In genomic region chr14:46357696-46358095, GRCm38 (mm10) we compare ENCODE assay signal across 25 mouse cellular contexts. TPM values are rescaled to one million over a fixed set of nuclear protein-coding genes. Genes with fewer than 3 reads are reported as not detected.
A peak's percentile ranks its signal among the peaks of the same experiment; 100 is the strongest.
DNase-seq lines count a peak whose midpoint lies in the region; ATAC-seq and TF ChIP-seq lines count a peak whose summit lies in the region.
"Had no signal": no experiment of that assay in that cellular context is flagged by ENCODE, and none has a peak within 500 bp of the region (broad histone marks: within the 10 kb centered on the region; RNA-seq: fewer than 3 reads in every experiment).

No protein-coding gene starts in this region.

- TF ChIP-seq CTCF in Patski (IDR thresholded peaks at IDR 0.05) = no peak

- no peak overlapping the region for H3K4me3 ChIP-seq in heart, embryonic 12.5 days
- H3K4me3 ChIP-seq in midbrain, embryonic 11.5 days (ENCODE audit: low read depth, low read length) = no peak overlapping the region
- H3K4me3 ChIP-seq in midbrain, embryonic 13.5 days (replicated peaks) = no peak overlapping the region
- H3K4me3 ChIP-seq: embryonic facial prominence, embryonic 10.5 days; embryonic facial prominence, embryonic 12.5 days; forebrain, embryonic 13.5 days; forebrain, embryonic 15.5 days had no signal

- POLR2A ChIA-PET in Patski (lab: Charles Lee) = interaction anchor here (1.0 kb wide), 1 partner anchor 19 kb away, joined by 3 read pairs; no protein-coding TSS in a partner anchor

- H3K4me1 ChIP-seq in heart, embryonic 12.5 days (replicated peaks) = peaks cover 4% of the 10 kb centered on the region; the same call in 1 of the 2 replicates
- H3K4me1 ChIP-seq in midbrain, embryonic 11.5 days (ENCODE audit: control insufficient read depth, insufficient read depth, low read length) = no peaks in the 10 kb centered on the region
- H3K4me1 ChIP-seq in midbrain, embryonic 13.5 days (replicated peaks) = no peaks in the 10 kb centered on the region
- H3K4me1 ChIP-seq: embryonic facial prominence, embryonic 10.5 days; embryonic facial prominence, embryonic 12.5 days; forebrain, embryonic 13.5 days; forebrain, embryonic 15.5 days had no signal

- CTCF ChIA-PET in Patski (lab: Charles Lee) = no interaction called here

- H3K4me2 ChIP-seq in heart, embryonic 12.5 days = no peak overlapping the region
- H3K4me2 ChIP-seq in midbrain, embryonic 11.5 days = no peak overlapping the region
- H3K4me2 ChIP-seq in midbrain, embryonic 13.5 days (replicated peaks) = no peak overlapping the region
- H3K4me2 ChIP-seq: embryonic facial prominence, embryonic 12.5 days; forebrain, embryonic 13.5 days; forebrain, embryonic 15.5 days had no signal

- H3K9me3 ChIP-seq in heart, embryonic 12.5 days (replicated peaks) = no peaks in the 10 kb centered on the region
- no peaks in the 10 kb centered on the region for H3K9me3 ChIP-seq in midbrain, embryonic 11.5 days (ENCODE audit: control insufficient read depth, low read length)
- H3K9me3 ChIP-seq in midbrain, embryonic 13.5 days = no peaks in the 10 kb centered on the region
- H3K9me3 ChIP-seq: embryonic facial prominence, embryonic 10.5 days; embryonic facial prominence, embryonic 12.5 days; forebrain, embryonic 13.5 days; forebrain, embryonic 15.5 days had no signal

- H3K27me3 ChIP-seq in heart, embryonic 12.5 days (replicated peaks) = no peaks in the 10 kb centered on the region
- no peaks in the 10 kb centered on the region for H3K27me3 ChIP-seq in midbrain, embryonic 11.5 days (ENCODE audit: control insufficient read depth, insufficient read depth, low read length)
- no peaks in the 10 kb centered on the region for H3K27me3 ChIP-seq in midbrain, embryonic 13.5 days
- no peaks in the 10 kb centered on the region for H3K27me3 ChIP-seq in Patski
- H3K27me3 ChIP-seq: embryonic facial prominence, embryonic 12.5 days; forebrain, embryonic 13.5 days; forebrain, embryonic 15.5 days had no signal

- no peak for DNase-seq in heart, adult 8-10 months (ENCODE audit: low spot score)
- peak; percentile 59 for DNase-seq in midbrain, embryonic 11.5 days (ENCODE audit: low spot score, missing footprints)
- peak; percentile 28 for DNase-seq in Patski (ENCODE audit: low read depth, low spot score)
- DNase-seq in kidney, adult 18-20 months = no peak
- DNase-seq: adrenal gland, adult 2 months; adrenal gland, postnatal 10 days; adrenal gland, postnatal 36 days; cerebellum, adult 11-12 months; cerebellum, adult 2 months; cerebellum, adult 9-10 months; cerebellum, postnatal 10 days; cerebellum, postnatal 25 days; forebrain, postnatal 0 days had no signal

- H3K36me3 ChIP-seq in heart, embryonic 12.5 days = no peaks in the 10 kb centered on the region
- H3K36me3 ChIP-seq in midbrain, embryonic 11.5 days (ENCODE audit: control insufficient read depth, insufficient read depth, low read length) = no peaks in the 10 kb centered on the region
- no peaks in the 10 kb centered on the region for H3K36me3 ChIP-seq in midbrain, embryonic 13.5 days
- H3K36me3 ChIP-seq: embryonic facial prominence, embryonic 10.5 days; embryonic facial prominence, embryonic 12.5 days; forebrain, embryonic 15.5 days had no signal

- ATAC-seq in heart, embryonic 12.5 days (ENCODE audit: insufficient number of reproducible peaks, low FRiP score) = no peak
- no peak for ATAC-seq in midbrain, embryonic 11.5 days (ENCODE audit: low FRiP score)
- ATAC-seq in midbrain, embryonic 13.5 days = no peak
- no peak for ATAC-seq in Patski
- ATAC-seq: forebrain, embryonic 13.5 days; forebrain, embryonic 15.5 days; forebrain, postnatal 0 days had no signal

- 70% methylated on average over 8 of the region's 8 CpGs for WGBS in heart, embryonic 12.5 days
- 88% methylated on average over 8 of the region's 8 CpGs for WGBS in midbrain, embryonic 11.5 days
- WGBS in midbrain, embryonic 13.5 days = 87% methylated on average over 8 of the region's 8 CpGs

- in situ Hi-C loops in Patski (cut with MboI; ENCODE audit: low pct_unique_long_range_greater_than_20kb) = no loop called here

- H3K9ac ChIP-seq in heart, embryonic 12.5 days = no peak overlapping the region
- no peak overlapping the region for H3K9ac ChIP-seq in midbrain, embryonic 11.5 days (ENCODE audit: low read length)
- H3K9ac ChIP-seq in midbrain, embryonic 13.5 days (replicated peaks) = no peak overlapping the region
- H3K9ac ChIP-seq: embryonic facial prominence, embryonic 12.5 days; forebrain, embryonic 13.5 days; forebrain, embryonic 15.5 days; forebrain, postnatal 0 days had no signal

- H3K27ac ChIP-seq in heart, embryonic 12.5 days (ENCODE audit: poor library complexity, severe bottlenecking) = peak overlapping the region; percentile 29; the same call in 1 of the 2 replicates
- H3K27ac ChIP-seq in midbrain, embryonic 11.5 days (ENCODE audit: low read depth, low read length) = no peak overlapping the region
- H3K27ac ChIP-seq in midbrain, embryonic 13.5 days = no peak overlapping the region
- H3K27ac ChIP-seq: embryonic facial prominence, embryonic 10.5 days; embryonic facial prominence, embryonic 12.5 days; forebrain, embryonic 13.5 days; forebrain, embryonic 15.5 days had no signal

RNA-seq across cellular contexts. Expression of gene Gm15217, which starts 21.5 kb away (rescaled TPM):
- 0.60 TPM in 1 of 2 replicates, not detected in the other for polyA plus RNA-seq in heart, embryonic 12.5 days (2016; fragmentation: Nextera tagmentation; extraction: Ambion mirVana)
- total RNA-seq in heart, adult 8-10 months (2022) = not detected
- not detected in 2 replicates for polyA plus RNA-seq in midbrain, embryonic 11.5 days (2014; fragmentation: Nextera tagmentation; extraction: Ambion mirVana)
- not detected in 2 replicates for polyA plus RNA-seq in midbrain, embryonic 13.5 days (2015; fragmentation: Nextera tagmentation; extraction: Ambion mirVana)
- polyA plus RNA-seq in Patski (2021) = not detected
- total RNA-seq: adrenal gland, adult 2 months; adrenal gland, postnatal 10 days; adrenal gland, postnatal 36 days; ES-E14; forebrain, postnatal 0 days; MEL had no signal
- polyA plus RNA-seq: adrenal gland, adult 2 months; C2C12; cerebellum, adult 2 months; cortical plate, adult 2 months; embryonic facial prominence, embryonic 10.5 days; embryonic facial prominence, embryonic 14.5 days; forebrain, embryonic 11.5 days; forebrain, embryonic 13.5 days; forebrain, embryonic 15.5 days; forebrain, postnatal 0 days had no signal

RNA-seq across cellular contexts. Expression of gene Bmp4, which starts 32.8 kb away (rescaled TPM):
- 35.7 and 41.3 TPM in 2 replicates for polyA plus RNA-seq in heart, embryonic 12.5 days (2016; fragmentation: Nextera tagmentation; extraction: Ambion mirVana)
- total RNA-seq in heart, adult 8-10 months (2022) = 10 to 100 TPM in 2 of 4 experiments, 1 to 10 TPM in 2; 8.0 to 15.1 (median 10.1) TPM
- 4.7 and 6.8 TPM in 2 replicates for polyA plus RNA-seq in midbrain, embryonic 11.5 days (2014; fragmentation: Nextera tagmentation; extraction: Ambion mirVana)
- polyA plus RNA-seq in midbrain, embryonic 13.5 days (2015; fragmentation: Nextera tagmentation; extraction: Ambion mirVana) = 2.6 and 5.7 TPM in 2 replicates
- 7.3 TPM for polyA plus RNA-seq in Patski (2021)
- total RNA-seq: MEL had no signal
- polyA plus RNA-seq: C2C12 had no signal

Comparison
In these comparisons a context has a peak if more than half of its experiments do, and no peak if none do; other contexts are left out.
1. DNase-seq: peak in midbrain, embryonic 11.5 days (single experiment) and Patski (single experiment); none in heart, adult 8-10 months (single experiment) and kidney, adult 18-20 months (single experiment).